Mouse (Mus musculus): ENCODE results near the gene Gm49337. TPM values are rescaled to one million over a fixed set of nuclear protein-coding genes. Genes with fewer than 3 reads are reported as not detected.
A peak's percentile ranks its signal among the peaks of the same experiment; 100 is the strongest.

Gm49337 gene
- polyA plus RNA-seq, 1 experiment = not detected

DNA sequence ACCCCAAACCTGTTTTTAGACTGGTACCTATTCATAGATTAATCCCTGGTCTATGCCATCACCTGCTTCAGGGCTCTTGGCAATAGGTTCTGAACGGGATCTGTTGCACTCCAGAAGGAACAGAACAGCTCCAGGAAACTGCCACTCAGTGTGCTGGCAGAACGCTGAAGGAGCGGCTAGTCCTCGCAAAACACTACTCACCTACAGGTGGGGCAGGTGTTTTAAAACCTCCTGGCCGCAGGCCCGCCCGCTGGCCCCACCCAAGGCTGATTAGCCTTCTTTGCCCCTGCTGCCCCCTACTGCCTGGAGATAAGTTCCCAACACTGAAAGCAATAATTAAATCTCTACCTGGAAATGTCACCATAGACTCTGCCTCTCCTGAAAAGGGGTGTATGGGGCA, 5.8 kb upstream of the Gm49337 start, which contains the start of gene Tspan1:
Tspan1 (minus strand) TSS at position 198 of the 400 bp plus-strand sequence.
- TF ChIP-seq CTCF (IDR thresholded peaks at IDR 0.05; ENCODE audit: control insufficient read depth, insufficient read depth, low read length) = no peak
- TF ChIP-seq POLR2A (IDR thresholded peaks at IDR 0.05; ENCODE audit: borderline replicate concordance, control insufficient read depth, low read depth, low read length) = no peak
- Histone ChIP-seq H3K27ac (ENCODE audit: control insufficient read depth, insufficient read depth, low read depth, low read length, poor library complexity) (no peak within 1 kb of the TSS), H3K4me1 (ENCODE audit: control insufficient read depth, insufficient read depth, low read length) (peaks cover 2% of the 10 kb centered on the region), H3K4me3 (replicated peaks; ENCODE audit: control insufficient read depth, low read depth, low read length) (no peak within 1 kb of the TSS)
- 39% methylated on average over 7 of the region's 7 CpGs for WGBS

DNA sequence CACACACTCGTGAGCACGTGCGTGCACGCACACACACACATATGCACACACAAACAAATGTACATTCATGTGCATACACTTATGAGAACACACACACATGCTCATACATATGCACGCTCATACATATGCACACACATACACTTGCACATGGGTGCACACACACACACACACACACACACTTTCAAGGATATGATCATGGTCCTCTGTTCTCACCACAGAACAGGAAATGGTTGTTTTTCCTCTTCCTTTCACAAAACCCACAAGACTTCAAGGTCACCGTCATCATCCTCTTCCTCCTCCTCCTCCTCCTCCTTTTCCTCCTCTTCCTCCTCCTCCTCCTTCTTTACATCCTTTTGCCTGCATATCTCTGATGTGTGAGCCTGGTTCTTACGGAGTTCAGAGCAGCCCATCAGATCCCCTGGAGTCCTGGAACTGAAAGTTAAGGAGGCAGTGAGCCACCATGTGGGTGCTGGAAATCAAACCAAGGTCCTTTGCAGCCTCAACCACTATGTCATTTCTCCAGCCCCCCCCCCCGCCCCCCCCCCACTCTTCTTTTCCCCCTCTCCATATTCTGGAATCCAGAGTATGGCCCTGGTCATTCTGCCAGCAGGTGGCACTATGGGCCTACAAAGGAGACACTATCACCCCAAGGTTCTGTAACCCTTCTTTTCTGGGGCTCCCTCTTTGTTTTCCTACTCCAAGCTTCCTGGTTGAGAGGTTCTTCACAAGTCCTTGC, 4.4 kb upstream of the Gm49337 start:
- TF ChIP-seq POLR2A (IDR thresholded peaks at IDR 0.05; ENCODE audit: borderline replicate concordance, control insufficient read depth, low read depth, low read length) (no peak), CTCF (IDR thresholded peaks at IDR 0.05; ENCODE audit: control insufficient read depth, insufficient read depth, low read length) (peak; percentile 69)
- WGBS = 46% methylated on average over 8 of the region's 8 CpGs
- Histone ChIP-seq H3K4me1 (ENCODE audit: control insufficient read depth, insufficient read depth, low read length) (peaks cover 2% of the 10 kb centered on the region), H3K4me3 (replicated peaks; ENCODE audit: control insufficient read depth, low read depth, low read length) (no peak overlapping the region), H3K27ac (ENCODE audit: control insufficient read depth, insufficient read depth, low read depth, low read length, poor library complexity) (no peak overlapping the region)

DNA sequence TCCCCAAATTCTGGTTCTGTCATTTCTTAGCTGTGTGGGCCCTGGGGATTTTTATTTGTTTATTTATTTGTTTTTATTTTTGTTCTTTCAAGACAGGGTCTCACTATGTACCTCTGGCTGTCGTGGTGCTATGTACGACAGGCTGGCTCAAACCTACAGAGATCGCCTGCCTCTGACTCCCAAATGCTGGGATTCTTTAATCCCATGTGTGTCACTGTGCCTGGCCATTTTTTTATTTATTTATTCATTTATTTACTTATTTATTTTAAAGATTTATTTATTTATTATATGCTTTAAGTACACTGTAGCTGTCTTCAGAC, 3.9 kb upstream of the Gm49337 start:
- Histone ChIP-seq H3K4me3 (replicated peaks; ENCODE audit: control insufficient read depth, low read depth, low read length) (no peak overlapping the region), H3K27ac (ENCODE audit: control insufficient read depth, insufficient read depth, low read depth, low read length, poor library complexity) (no peak overlapping the region), H3K4me1 (ENCODE audit: control insufficient read depth, insufficient read depth, low read length) (peaks cover 2% of the 10 kb centered on the region)
- no peak for TF ChIP-seq POLR2A (IDR thresholded peaks at IDR 0.05; ENCODE audit: borderline replicate concordance, control insufficient read depth, low read depth, low read length)
- no peak for TF ChIP-seq CTCF (IDR thresholded peaks at IDR 0.05; ENCODE audit: control insufficient read depth, insufficient read depth, low read length)
- whole genome bisulfite sequencing = 69% methylated on average over 3 of the region's 3 CpGs

DNA sequence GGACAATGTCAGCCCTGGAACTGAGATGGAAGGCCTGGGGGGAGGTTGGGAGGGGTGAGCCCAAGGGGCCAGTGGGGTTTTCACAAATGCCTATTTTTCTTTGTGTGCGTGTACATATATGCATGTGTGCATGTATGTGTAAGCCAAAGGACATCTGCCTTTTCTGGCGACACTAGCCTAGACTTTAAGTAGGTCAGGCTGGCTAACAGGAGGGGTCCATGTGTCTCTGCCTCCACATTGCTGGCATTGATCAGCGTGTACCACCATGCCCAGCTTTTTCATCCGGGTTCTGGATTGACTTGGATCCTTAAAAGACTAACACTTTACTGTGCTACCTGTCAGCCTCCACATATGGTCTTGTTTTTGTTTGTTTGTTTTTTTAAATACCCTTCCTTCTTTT, 568 bp downstream of the Gm49337 start:
- Histone ChIP-seq H3K27ac (ENCODE audit: control insufficient read depth, insufficient read depth, low read depth, low read length, poor library complexity) (no peak overlapping the region), H3K4me3 (replicated peaks; ENCODE audit: control insufficient read depth, low read depth, low read length) (no peak overlapping the region), H3K4me1 (ENCODE audit: control insufficient read depth, insufficient read depth, low read length) (peaks cover 3% of the 10 kb centered on the region)
- TF ChIP-seq POLR2A (IDR thresholded peaks at IDR 0.05; ENCODE audit: borderline replicate concordance, control insufficient read depth, low read depth, low read length) = no peak
- whole genome bisulfite sequencing = 83% methylated on average over 4 of the region's 4 CpGs

DNA sequence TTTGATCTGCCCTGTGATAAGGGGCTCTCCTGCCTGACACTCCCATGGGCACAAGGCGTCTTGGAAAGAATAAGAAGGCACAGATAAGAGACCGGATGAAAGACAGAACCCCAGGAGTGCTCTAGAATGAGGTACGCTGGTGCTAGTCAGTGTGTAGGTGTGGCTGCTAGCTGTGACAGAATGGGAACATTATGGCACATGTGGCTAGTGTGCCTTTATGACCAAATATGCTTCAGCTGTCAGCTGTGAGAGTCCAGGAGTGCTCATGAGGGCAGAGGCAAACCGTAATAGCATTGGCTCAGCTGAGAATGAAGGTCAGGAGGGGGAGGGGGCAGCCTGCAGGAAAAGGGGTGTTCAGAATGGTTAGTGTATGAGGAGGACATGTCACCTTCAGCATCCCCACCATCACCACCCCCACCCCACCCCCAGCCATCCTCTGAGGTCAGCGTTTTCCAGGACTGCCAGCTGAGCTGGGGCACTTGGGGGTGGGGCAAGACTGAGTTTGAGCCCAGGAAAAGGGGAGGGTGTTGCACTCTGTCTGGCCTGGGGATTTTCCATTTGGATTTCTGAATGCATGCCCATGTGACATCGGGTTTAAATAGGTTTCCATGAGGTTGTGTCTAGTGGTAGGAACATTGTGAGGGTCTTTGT, 1.4 kb downstream of the Gm49337 start:
- TF ChIP-seq CTCF (IDR thresholded peaks at IDR 0.05; ENCODE audit: control insufficient read depth, insufficient read depth, low read length) (no peak), POLR2A (IDR thresholded peaks at IDR 0.05; ENCODE audit: borderline replicate concordance, control insufficient read depth, low read depth, low read length) (no peak)
- Histone ChIP-seq H3K27ac (ENCODE audit: control insufficient read depth, insufficient read depth, low read depth, low read length, poor library complexity) (no peak overlapping the region), H3K4me3 (replicated peaks; ENCODE audit: control insufficient read depth, low read depth, low read length) (no peak overlapping the region), H3K4me1 (ENCODE audit: control insufficient read depth, insufficient read depth, low read length) (peaks cover 3% of the 10 kb centered on the region)
- WGBS = 70% methylated on average over 6 of the region's 6 CpGs

DNA sequence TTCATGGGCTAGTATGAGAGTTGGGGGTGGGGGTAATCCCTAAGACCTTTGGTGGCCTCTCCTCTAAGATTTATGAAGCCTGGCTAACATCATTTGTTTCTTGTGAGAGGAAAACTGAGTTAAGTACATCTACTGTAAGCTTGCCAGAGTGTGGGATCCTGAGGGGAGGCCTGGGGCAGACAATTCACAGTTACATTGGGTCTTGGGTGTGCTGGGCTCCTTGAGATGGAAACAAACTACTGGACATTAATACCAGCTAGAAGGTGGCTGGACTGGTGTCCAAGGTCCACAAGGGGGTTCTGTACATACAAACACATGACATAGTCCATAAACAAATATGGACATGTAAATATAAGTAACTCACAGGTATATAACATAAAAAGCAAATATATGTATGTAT, 2.0 kb downstream of the Gm49337 start:
- Histone ChIP-seq H3K4me1 (ENCODE audit: control insufficient read depth, insufficient read depth, low read length) (peaks cover 3% of the 10 kb centered on the region), H3K4me3 (replicated peaks; ENCODE audit: control insufficient read depth, low read depth, low read length) (no peak overlapping the region), H3K27ac (ENCODE audit: control insufficient read depth, insufficient read depth, low read depth, low read length, poor library complexity) (no peak overlapping the region)
- TF ChIP-seq CTCF (IDR thresholded peaks at IDR 0.05; ENCODE audit: control insufficient read depth, insufficient read depth, low read length) (no peak), POLR2A (IDR thresholded peaks at IDR 0.05; ENCODE audit: borderline replicate concordance, control insufficient read depth, low read depth, low read length) (no peak)

DNA sequence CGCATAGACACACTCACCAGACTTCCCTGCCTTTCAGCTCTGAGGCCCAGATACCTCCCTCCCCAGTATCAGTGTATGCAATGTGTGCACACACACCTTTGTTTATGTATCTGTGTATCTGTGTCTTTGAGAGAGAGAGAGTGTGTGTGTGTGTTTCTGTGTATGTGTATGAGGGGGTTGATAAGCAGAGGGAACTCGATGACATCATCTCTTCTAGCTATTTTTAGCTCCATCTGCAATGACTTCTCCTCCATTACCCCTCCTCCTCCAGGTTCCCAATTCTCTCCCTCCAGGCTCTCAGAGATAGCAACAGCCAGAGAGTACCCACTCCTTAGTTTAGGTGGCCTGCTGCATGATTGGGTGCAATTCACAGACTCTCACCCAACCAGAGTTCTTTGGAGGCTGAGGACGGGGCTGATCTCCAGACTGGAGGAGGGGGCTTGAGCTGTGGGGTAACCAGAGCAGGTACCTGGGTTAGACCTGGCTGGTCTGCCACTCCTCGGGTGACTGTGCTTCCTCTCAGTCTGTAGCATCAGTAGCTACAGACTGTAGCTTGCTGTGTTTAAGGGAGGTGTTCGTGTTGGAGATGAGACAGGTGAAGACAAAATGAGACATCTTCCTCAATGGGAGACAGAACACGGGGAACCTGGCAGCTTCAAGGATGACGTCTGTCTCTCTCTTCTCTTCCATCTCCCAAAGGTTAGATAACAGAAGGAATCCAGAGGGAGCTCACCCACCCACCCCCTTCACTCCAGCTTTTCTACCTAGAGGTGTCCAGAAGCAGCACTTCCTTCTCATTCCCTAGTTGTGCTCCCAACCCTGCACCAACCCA, 2.7 kb downstream of the Gm49337 start:
- H3K27ac ChIP-seq (ENCODE audit: control insufficient read depth, insufficient read depth, low read depth, low read length, poor library complexity) = no peak overlapping the region; the same call in 1 of the 2 replicates
- TF ChIP-seq POLR2A (IDR thresholded peaks at IDR 0.05; ENCODE audit: borderline replicate concordance, control insufficient read depth, low read depth, low read length) (no peak), CTCF (IDR thresholded peaks at IDR 0.05; ENCODE audit: control insufficient read depth, insufficient read depth, low read length) (no peak)
- no peak overlapping the region for H3K4me3 ChIP-seq (replicated peaks; ENCODE audit: control insufficient read depth, low read depth, low read length)
- 20% methylated on average over 7 of the region's 7 CpGs for WGBS
- H3K4me1 ChIP-seq (ENCODE audit: control insufficient read depth, insufficient read depth, low read length) = peaks cover 3% of the 10 kb centered on the region

DNA sequence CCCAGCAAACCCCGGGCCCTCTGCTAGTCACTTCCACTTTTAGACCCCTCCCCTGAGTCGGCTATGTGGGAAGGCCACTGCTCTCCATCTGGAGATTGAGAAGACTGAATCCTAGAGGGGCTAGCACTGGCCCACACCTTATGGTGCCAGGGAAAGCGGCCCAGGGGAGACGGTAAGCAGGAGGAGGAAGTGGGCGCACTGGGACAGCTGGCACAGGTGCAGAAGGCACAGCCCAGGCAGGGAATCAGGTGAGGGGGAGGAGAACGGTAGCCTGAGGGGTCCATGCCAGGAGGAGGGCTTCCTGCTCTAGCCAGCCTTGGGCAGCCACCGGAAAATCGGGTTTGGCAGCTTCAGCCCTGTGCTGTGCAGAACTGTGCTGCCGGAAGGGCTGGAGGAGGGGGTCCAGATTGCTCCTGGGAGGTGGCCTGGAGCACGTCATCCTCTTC, 3.4 kb downstream of the Gm49337 start:
- H3K4me3 ChIP-seq (replicated peaks; ENCODE audit: control insufficient read depth, low read depth, low read length) = peak overlapping the region; percentile 30
- H3K4me1 ChIP-seq (ENCODE audit: control insufficient read depth, insufficient read depth, low read length) = peaks cover 3% of the 10 kb centered on the region
- WGBS = 2% methylated on average over 10 of the region's 10 CpGs
- H3K27ac ChIP-seq (ENCODE audit: control insufficient read depth, insufficient read depth, low read depth, low read length, poor library complexity) = no peak overlapping the region; the same call in 1 of the 2 replicates
- TF ChIP-seq POLR2A (IDR thresholded peaks at IDR 0.05; ENCODE audit: borderline replicate concordance, control insufficient read depth, low read depth, low read length) (no peak; the same call in 1 of the 2 replicates), CTCF (IDR thresholded peaks at IDR 0.05; ENCODE audit: control insufficient read depth, insufficient read depth, low read length) (no peak)

Measured in bone marrow, adult 2 months (tissue).